Mouse (Mus musculus) ovary, postnatal 36 days (tissue): Measurements from ENCODE around the gene Rab3d.
"Not testable (repeated sequence)": the region's sequence is repeated elsewhere in the genome, so short reads cannot be mapped to it uniquely, and the experiment has no call there.

Source experiments
- DNase-seq: peaks from one replicate; pipeline ENCODE4 v3.0.0; 2022; ENCODE audit warnings: low spot score, mixed read lengths

Gene Rab3d

GRCm38 (mm10) chr9:21904031-21904430 is 14.0 kb downstream of the Rab3d start:
- DNase-seq, result no peak

GRCm38 (mm10) chr9:21901223-21901820 is 16.7 kb downstream of the Rab3d start:
- peak; percentile 44 for DNase-seq

GRCm38 (mm10) chr9:21889229-21889628 is 28.8 kb downstream of the Rab3d start:
- no peak for DNase-seq

- DNase-seq, result no peak
Observed at GRCm38 (mm10) chr9:21876601-21877000, 41.4 kb downstream of the Rab3d start.

- no peak for DNase-seq
Observed at GRCm38 (mm10) chr9:21872204-21872603, 45.8 kb downstream of the Rab3d start.

GRCm38 (mm10) chr9:21870879-21871524 is 47.0 kb downstream of the Rab3d start:
- peak; percentile 40 for DNase-seq

- peak; percentile 63 for DNase-seq
Observed at GRCm38 (mm10) chr9:21869290-21869689, 48.7 kb downstream of the Rab3d start.

GRCm38 (mm10) chr9:21867726-21868125 is 50.3 kb downstream of the Rab3d start:
- peak; percentile 35 for DNase-seq

- DNase-seq, result no peak
Observed at GRCm38 (mm10) chr9:21866641-21867040, 51.4 kb downstream of the Rab3d start.

GRCm38 (mm10) chr9:21865673-21866398 is 52.2 kb downstream of the Rab3d start:
- DNase-seq, result no peak

GRCm38 (mm10) chr9:21862181-21862580 is 55.8 kb downstream of the Rab3d start:
- no peak for DNase-seq

GRCm38 (mm10) chr9:21860349-21860748 is 57.6 kb downstream of the Rab3d start:
- not testable (repeated sequence) for DNase-seq

- DNase-seq, result no peak
Observed at GRCm38 (mm10) chr9:21859606-21860005, 58.4 kb downstream of the Rab3d start.

- DNase-seq, result no peak
Observed at GRCm38 (mm10) chr9:21858084-21858483, 59.9 kb downstream of the Rab3d start.

- no peak for DNase-seq
Observed at GRCm38 (mm10) chr9:21857501-21857900, 60.5 kb downstream of the Rab3d start.
